Mouse (Mus musculus): ENCODE measurements around the gene Elp1. TPM values are rescaled to one million over a fixed set of nuclear protein-coding genes. Genes with fewer than 3 reads are reported as not detected.

Gene Elp1
- polyA plus RNA-seq, 1 experiment: 17.1 TPM

GRCm38 (mm10) chr4:56702234-56702633, 99.9 kb downstream of the Elp1 start:
- no peak for DNase-seq (ENCODE audit: low read depth)

Other genes starting within 250 kb of the Elp1 start
- not detected in 2 replicates for gene Gm26657, start 62.3 kb downstream of the Elp1 start, polyA plus RNA-seq (2012; rRNA removed)
- gene Actl7b, start 60.9 kb downstream of the Elp1 start, polyA plus RNA-seq (2012; rRNA removed): 1.8 and 3.2 TPM in 2 replicates
- 1.9 and 2.4 TPM in 2 replicates for gene Actl7a, start 58.9 kb downstream of the Elp1 start, polyA plus RNA-seq (2012; rRNA removed)
- 3.2 and 4.9 TPM in 2 replicates for gene Fam206a, start within 50 bp of the Elp1 start, polyA plus RNA-seq (2012; rRNA removed)
- 13.2 and 13.4 TPM in 2 replicates for gene Ctnnal1, start 62.9 kb upstream of the Elp1 start, polyA plus RNA-seq (2012; rRNA removed)
- 18.6 and 19.8 TPM in 2 replicates for gene Tmem245, start 145.1 kb upstream of the Elp1 start, polyA plus RNA-seq (2012; rRNA removed)
- gene Frrs1l, start 188.1 kb upstream of the Elp1 start, polyA plus RNA-seq (2012; rRNA removed): 0.04 TPM in 1 of 2 replicates, not detected in the other